Mouse (Mus musculus) spleen, adult 2 months (tissue): ENCODE results near the gene Kalrn.

Source experiments
- CTCF ChIP-seq: fragments of 200-500 bp; IDR thresholded peaks from 2 replicates; pipeline ENCODE4 v1.5.1; 2011; ENCODE audit warnings: mild to moderate bottlenecking, inconsistent platforms; ENCODE audit not compliant: insufficient read depth, insufficient read length, insufficient replicate concordance; ENCODE audit errors: extremely low read depth
- POLR2A ChIP-seq: fragments of 200-500 bp; IDR thresholded peaks from 2 replicates; pipeline ENCODE4 v1.6.1; 2011; ENCODE audit warnings: low read depth, low read length, inconsistent platforms

GRCm38 (mm10) chr16:34327890-34328289, 245.4 kb downstream of the Kalrn start:
- no peak for TF ChIP-seq CTCF
- TF ChIP-seq POLR2A: no peak
